Mouse (Mus musculus) small intestine, adult 2 months (tissue): Measurements from ENCODE around the gene Ahnak2. TPM values are rescaled to one million over a fixed set of nuclear protein-coding genes. Genes with fewer than 3 reads are reported as not detected.

ENCODE experiments used
- H3K27ac ChIP-seq: fragments of 200-500 bp; 2 replicates; pipeline ENCODE4 v1.5.1; 2012; ENCODE audit warnings: low read depth, low read length, control low read depth, inconsistent platforms; ENCODE audit not compliant: insufficient read depth
- H3K27me3 ChIP-seq: fragments of 200-500 bp; 2 replicates; pipeline ENCODE4 v1.6.1; 2012; ENCODE audit warnings: mild to moderate bottlenecking, moderate library complexity, low read length, inconsistent platforms; ENCODE audit not compliant: control insufficient read depth, insufficient read depth
- H3K36me3 ChIP-seq: fragments of 200-500 bp; 2 replicates; pipeline ENCODE4 v1.6.1; 2012; ENCODE audit warnings: mild to moderate bottlenecking, low read length, control low read depth, inconsistent platforms; ENCODE audit not compliant: control insufficient read depth, insufficient read depth
- H3K4me1 ChIP-seq: fragments of 200-500 bp; 2 replicates; pipeline ENCODE4 v1.6.1; 2012; ENCODE audit warnings: low read length, inconsistent platforms, mixed read lengths; ENCODE audit not compliant: control insufficient read depth, insufficient read depth, insufficient read length
- H3K4me3 ChIP-seq: fragments of 200-500 bp; 2 replicates; pipeline ENCODE4 v1.5.1; 2012; ENCODE audit warnings: low read depth, mild to moderate bottlenecking, control low read depth, inconsistent platforms, low read length, moderate library complexity
- CTCF ChIP-seq: fragments of 200-500 bp; IDR thresholded peaks from 2 replicates; pipeline ENCODE4 v1.5.1; 2012; ENCODE audit warnings: low read depth, mild to moderate bottlenecking, control low read depth, inconsistent platforms, low read length, moderate library complexity, mixed read lengths; ENCODE audit not compliant: insufficient replicate concordance, insufficient read length; ENCODE audit errors: extremely low read depth
- POLR2A ChIP-seq: fragments of 200-500 bp; IDR thresholded peaks from 2 replicates; pipeline ENCODE4 v1.6.1; 2012; ENCODE audit warnings: low read depth, mild to moderate bottlenecking, control low read depth, inconsistent platforms, low read length, moderate library complexity
- WGBS: fragments of 180-500 bp; shearing (Covaris S2); methylation state at CpG from one replicate; pipeline ENCODE4 v1.1.7; 2018; 5-methylcytosine and 5-hydroxymethylcytosine counted together
- polyA plus RNA-seq: library from polyadenylated mRNA; depleted of rRNA; stranded (reverse); fragments of >200 nt; gene quantifications from 2 replicates; pipeline ENCODE4 v1.2.3, GENCODE M21; 2012

The Ahnak2 gene
- polyA plus RNA-seq, 1 experiment, result 1.4 TPM

GRCm38 (mm10) chr12:112796551-112797510 lies 5.6 kb downstream of the Ahnak2 start:
- 39% methylated on average over 17 of the region's 17 CpGs for WGBS
- peaks cover 10% of the 10 kb centered on the region for H3K4me1 ChIP-seq
- no peak overlapping the region for H3K4me3 ChIP-seq

GRCm38 (mm10) chr12:112795466-112796104 lies 6.9 kb downstream of the Ahnak2 start:
- Histone ChIP-seq H3K36me3 (no peaks in the 10 kb centered on the region), H3K27ac (no peak overlapping the region), H3K4me1 (peaks cover 9% of the 10 kb centered on the region), H3K27me3 (peaks cover 3% of the 10 kb centered on the region; the same call in 1 of the 2 replicates), H3K4me3 (peak overlapping the region; percentile 24)
- TF ChIP-seq CTCF (no peak), POLR2A (no peak)
- 31% methylated on average over 18 of the region's 18 CpGs for WGBS

More at GRCm38 (mm10) chr12:112796551-112797510, 5.6 kb downstream of the Ahnak2 start:
- Histone ChIP-seq H3K36me3 (no peaks in the 10 kb centered on the region), H3K27ac (no peak overlapping the region), H3K27me3 (peaks cover 9% of the 10 kb centered on the region)
- TF ChIP-seq POLR2A, result no peak
- no peak for TF ChIP-seq CTCF

- H3K27me3 ChIP-seq, result peaks cover 3% of the 10 kb centered on the region; the same call in 1 of the 2 replicates
- H3K27ac ChIP-seq, result no peak overlapping the region
- peak overlapping the region; percentile 24 for H3K4me3 ChIP-seq
- TF ChIP-seq CTCF, result no peak
- no peak for TF ChIP-seq POLR2A
- no peaks in the 10 kb centered on the region for H3K36me3 ChIP-seq
- WGBS, result 89% methylated on average over 5 of the region's 5 CpGs
- peaks cover 9% of the 10 kb centered on the region for H3K4me1 ChIP-seq
These were observed 7.5 kb downstream of the Ahnak2 start for GRCm38 (mm10) chr12:112794998-112795397.

GRCm38 (mm10) chr12:112794356-112794816 lies 8.1 kb downstream of the Ahnak2 start:
- H3K4me1 ChIP-seq, result peaks cover 9% of the 10 kb centered on the region
- WGBS, result 46% methylated on average over 7 of the region's 7 CpGs
- peaks cover 3% of the 10 kb centered on the region; the same call in 1 of the 2 replicates for H3K27me3 ChIP-seq
- H3K36me3 ChIP-seq, result no peaks in the 10 kb centered on the region
- no peak overlapping the region for H3K27ac ChIP-seq
- no peak for TF ChIP-seq POLR2A
- no peak for TF ChIP-seq CTCF
- 0 out of 2 replicates have a peak overlapping the region, but pooled peaks have one; percentile 3 for H3K4me3 ChIP-seq

- Histone ChIP-seq H3K27ac (no peak overlapping the region), H3K4me1 (peaks cover 9% of the 10 kb centered on the region), H3K4me3 (no peak overlapping the region), H3K36me3 (no peaks in the 10 kb centered on the region), H3K27me3 (peaks cover 3% of the 10 kb centered on the region; the same call in 1 of the 2 replicates)
- TF ChIP-seq POLR2A, result no peak
- TF ChIP-seq CTCF, result no peak
- 54% methylated on average over 13 of the region's 13 CpGs for whole genome bisulfite sequencing
These were observed 8.7 kb downstream of the Ahnak2 start for GRCm38 (mm10) chr12:112793601-112794355.

- no peak overlapping the region for H3K4me3 ChIP-seq
- TF ChIP-seq CTCF, result no peak
- TF ChIP-seq POLR2A, result no peak
- WGBS, result 54% methylated on average over 8 of the region's 8 CpGs
These were observed 11.4 kb downstream of the Ahnak2 start for GRCm38 (mm10) chr12:112791026-112791425.

More at GRCm38 (mm10) chr12:112791026-112791425, 11.4 kb downstream of the Ahnak2 start:
- Histone ChIP-seq H3K27ac (no peak overlapping the region), H3K4me1 (peaks cover 6% of the 10 kb centered on the region; the same call in 1 of the 2 replicates), H3K27me3 (no peaks in the 10 kb centered on the region), H3K36me3 (no peaks in the 10 kb centered on the region)
